Mouse (Mus musculus): Measurements from ENCODE around the gene Cd180.
"Not testable (repeated sequence)": the region's sequence is repeated elsewhere in the genome, so short reads cannot be mapped to it uniquely, and the experiment has no call there.

The Cd180 gene

DNA sequence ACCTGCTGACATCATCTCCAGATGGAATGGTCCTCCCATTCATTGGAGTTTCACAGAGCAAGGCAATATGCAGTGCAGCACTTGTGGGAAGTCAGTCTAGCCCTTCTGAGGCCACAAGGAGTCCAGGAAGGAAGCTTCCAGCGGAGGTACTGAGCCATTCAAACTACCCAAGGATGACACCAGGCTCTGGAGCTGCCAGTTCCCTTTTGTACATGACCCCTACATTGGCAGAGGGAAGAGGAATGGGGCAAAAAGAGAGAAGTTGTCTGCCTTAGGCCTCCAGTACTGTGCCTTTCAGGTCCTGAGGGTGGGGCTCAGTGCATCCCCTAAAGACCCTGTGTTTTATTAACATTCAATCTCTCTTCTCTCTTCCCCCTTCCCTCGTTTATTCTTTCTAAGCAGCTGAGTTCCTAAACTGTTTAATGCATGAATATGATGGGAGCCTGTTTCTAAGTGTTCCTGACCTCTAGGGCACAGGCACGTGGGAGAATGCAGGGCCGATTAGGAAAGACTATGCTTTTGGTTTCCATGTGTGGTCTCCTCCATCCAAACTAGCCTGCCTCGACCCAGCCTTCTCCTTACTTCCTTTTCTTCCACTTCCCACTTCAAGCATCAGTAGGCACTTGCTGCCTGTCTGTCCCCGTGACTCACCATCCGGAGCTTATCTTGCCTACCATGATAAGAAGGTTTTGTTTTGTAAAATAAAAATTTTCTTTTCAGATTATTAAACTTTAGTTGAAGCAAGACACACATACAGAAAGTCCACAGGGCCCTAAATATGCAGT lies 2.0 kb downstream of the Cd180 start:
- no peaks in the 10 kb centered on the region for H3K27me3 ChIP-seq (ENCODE audit: control insufficient read depth, insufficient read depth, low read length, poor library complexity, severe bottlenecking)
- peaks cover 2% of the 10 kb centered on the region; the same call in 1 of the 2 replicates for H3K36me3 ChIP-seq (ENCODE audit: control insufficient read depth, insufficient read depth, low read length, poor library complexity, severe bottlenecking)
- peak; percentile 46 for DNase-seq (ENCODE audit: low read depth, low spot score)

DNA sequence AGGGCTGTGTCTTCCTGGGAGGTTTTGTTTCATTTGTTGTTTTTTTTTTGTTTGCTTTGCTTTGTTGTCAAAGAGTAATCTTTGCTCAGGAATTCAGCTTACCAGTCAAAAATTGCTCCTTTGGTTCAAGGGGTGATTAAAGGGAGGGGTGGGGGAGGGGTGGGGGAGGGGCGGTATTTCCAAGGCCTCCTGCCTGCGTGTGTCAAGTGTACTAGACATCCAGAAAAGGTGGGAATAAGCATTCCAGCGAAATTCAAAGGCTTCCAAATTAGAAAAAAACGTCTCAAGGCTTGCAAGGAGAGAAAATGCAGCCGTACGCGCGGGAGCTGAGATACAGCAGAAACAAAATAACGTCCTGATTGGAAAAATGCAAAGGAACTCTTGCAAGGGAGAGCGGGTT lies 5.0 kb downstream of the Cd180 start:
- Histone ChIP-seq H3K27me3 (ENCODE audit: control insufficient read depth, insufficient read depth, low read length, poor library complexity, severe bottlenecking) (no peaks in the 10 kb centered on the region), H3K36me3 (ENCODE audit: control insufficient read depth, insufficient read depth, low read length, poor library complexity, severe bottlenecking) (peaks cover 9% of the 10 kb centered on the region)
- no peak for DNase-seq (ENCODE audit: low read depth, low spot score)

DNA sequence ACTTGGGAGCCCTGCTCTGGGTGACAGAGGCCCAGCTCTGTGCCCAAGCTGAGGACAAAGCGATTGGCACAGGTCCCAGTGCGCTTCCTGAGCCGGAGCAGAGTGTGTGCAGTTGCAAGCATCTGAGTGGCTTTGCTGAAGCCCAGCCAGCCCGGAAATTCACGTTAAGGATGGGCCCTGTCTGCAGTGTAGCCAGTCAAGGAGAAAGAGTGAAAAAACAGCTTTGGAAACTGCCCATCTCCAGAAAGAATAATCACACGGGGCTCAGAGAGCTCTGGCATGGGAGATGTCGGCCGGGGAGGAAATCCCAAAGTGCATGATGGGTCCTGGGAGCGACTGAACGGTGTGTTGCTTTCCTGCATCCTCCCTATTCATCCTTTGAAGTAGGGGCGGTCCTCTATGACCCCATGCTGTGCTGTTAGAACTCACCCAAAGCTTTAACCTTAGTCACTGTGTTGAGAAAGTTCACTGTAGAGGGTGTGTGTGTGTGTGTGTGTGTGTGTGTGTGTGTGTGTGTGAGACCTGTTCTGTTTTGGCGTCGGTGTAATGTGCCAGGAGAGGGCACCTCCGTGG lies 5.5 kb downstream of the Cd180 start:
- DNase-seq (ENCODE audit: low read depth, low spot score), result peak; percentile 39
- no peaks in the 10 kb centered on the region for H3K27me3 ChIP-seq (ENCODE audit: control insufficient read depth, insufficient read depth, low read length, poor library complexity, severe bottlenecking)
- peaks cover 13% of the 10 kb centered on the region for H3K36me3 ChIP-seq (ENCODE audit: control insufficient read depth, insufficient read depth, low read length, poor library complexity, severe bottlenecking)

DNA sequence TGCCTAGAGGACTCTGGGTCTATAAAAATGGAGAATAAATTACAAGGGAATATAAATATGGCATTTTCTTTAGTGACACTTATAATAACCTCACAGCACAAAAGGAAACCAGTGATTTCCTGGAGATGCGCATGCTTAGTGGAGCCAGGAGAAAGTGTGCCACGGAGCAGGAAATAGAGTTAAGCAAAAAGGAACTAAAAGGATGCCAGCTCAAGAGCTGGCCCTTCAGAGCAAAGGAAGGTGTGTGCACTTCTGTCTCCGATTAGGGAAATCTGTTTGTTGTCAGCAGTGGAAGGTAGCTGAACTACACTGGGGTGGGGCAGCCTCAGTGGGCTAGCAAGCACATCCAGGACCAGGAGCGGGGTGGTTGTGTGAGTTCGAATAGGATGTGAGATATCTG lies 6.8 kb downstream of the Cd180 start:
- DNase-seq (ENCODE audit: low read depth, low spot score), result peak; percentile 82
- Histone ChIP-seq H3K36me3 (ENCODE audit: control insufficient read depth, insufficient read depth, low read length, poor library complexity, severe bottlenecking) (peaks cover 20% of the 10 kb centered on the region), H3K27me3 (ENCODE audit: control insufficient read depth, insufficient read depth, low read length, poor library complexity, severe bottlenecking) (no peaks in the 10 kb centered on the region)

DNA sequence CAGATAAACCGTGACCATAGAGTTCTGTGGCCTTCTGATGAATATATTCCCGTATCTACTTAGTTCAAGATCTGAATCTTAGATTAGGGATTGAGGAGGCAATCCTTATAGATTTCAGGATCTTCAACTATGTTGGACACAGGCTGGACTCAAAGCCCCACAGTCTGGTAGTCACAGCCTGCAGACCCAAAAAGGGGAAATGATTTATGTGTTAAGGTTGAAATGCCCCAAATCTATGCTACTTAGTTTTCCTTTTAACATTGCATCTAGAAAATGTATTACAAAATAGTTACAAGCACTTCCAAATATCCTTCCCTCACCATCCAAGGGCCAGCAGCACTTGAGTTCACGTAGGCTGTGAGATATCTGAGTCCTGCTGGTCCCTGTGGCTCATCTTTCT lies 7.4 kb downstream of the Cd180 start:
- peak; percentile 39 for DNase-seq (ENCODE audit: low read depth, low spot score)
- H3K36me3 ChIP-seq (ENCODE audit: control insufficient read depth, insufficient read depth, low read length, poor library complexity, severe bottlenecking), result peaks cover 22% of the 10 kb centered on the region
- H3K27me3 ChIP-seq (ENCODE audit: control insufficient read depth, insufficient read depth, low read length, poor library complexity, severe bottlenecking), result no peaks in the 10 kb centered on the region

DNA sequence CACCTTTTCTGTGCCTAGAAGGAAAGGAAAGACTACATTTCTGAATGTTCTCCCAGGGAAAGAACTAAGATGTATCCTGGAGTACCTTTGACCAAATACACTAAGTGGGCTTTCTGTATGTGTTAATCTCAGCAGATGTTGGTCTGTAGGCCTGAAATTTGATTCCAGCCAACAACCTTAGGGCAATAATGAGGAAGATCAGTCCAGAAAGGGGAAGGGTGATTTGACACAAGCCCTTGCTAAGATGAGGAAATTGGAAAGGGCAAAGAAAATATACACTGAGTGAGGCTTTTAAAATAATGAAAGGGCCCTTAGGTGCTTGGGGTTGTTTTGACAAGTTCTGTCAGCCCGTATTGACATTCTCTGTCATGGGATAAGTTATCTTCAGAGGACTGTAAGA lies 23.6 kb downstream of the Cd180 start:
- peak; percentile 25 for DNase-seq (ENCODE audit: low read depth, low spot score)
- Histone ChIP-seq H3K36me3 (ENCODE audit: control insufficient read depth, insufficient read depth, low read length, poor library complexity, severe bottlenecking) (peaks cover 7% of the 10 kb centered on the region; the same call in 1 of the 2 replicates), H3K27me3 (ENCODE audit: control insufficient read depth, insufficient read depth, low read length, poor library complexity, severe bottlenecking) (no peaks in the 10 kb centered on the region)

DNA sequence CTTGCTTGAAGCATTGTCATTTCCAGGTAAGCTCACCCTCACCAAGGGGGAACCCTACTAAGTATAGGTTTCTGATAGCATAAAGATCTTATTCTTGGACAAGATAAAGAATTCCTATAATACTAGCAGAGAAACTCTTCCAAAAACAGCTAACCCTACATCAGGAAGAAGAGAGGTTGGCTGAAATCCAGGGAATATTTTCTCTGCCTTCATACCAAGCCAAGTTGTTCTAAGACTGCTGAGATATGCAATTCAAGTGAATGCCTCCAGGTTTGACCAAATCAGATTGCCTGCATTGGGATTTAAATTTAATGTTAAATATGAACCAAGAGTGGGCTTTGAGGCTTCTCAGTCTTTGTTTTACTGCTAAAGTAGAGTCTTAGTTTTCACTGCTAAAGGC lies 32.1 kb downstream of the Cd180 start:
- no peak for DNase-seq (ENCODE audit: low read depth, low spot score)
- Histone ChIP-seq H3K36me3 (ENCODE audit: control insufficient read depth, insufficient read depth, low read length, poor library complexity, severe bottlenecking) (no peaks in the 10 kb centered on the region), H3K27me3 (ENCODE audit: control insufficient read depth, insufficient read depth, low read length, poor library complexity, severe bottlenecking) (no peaks in the 10 kb centered on the region)

DNA sequence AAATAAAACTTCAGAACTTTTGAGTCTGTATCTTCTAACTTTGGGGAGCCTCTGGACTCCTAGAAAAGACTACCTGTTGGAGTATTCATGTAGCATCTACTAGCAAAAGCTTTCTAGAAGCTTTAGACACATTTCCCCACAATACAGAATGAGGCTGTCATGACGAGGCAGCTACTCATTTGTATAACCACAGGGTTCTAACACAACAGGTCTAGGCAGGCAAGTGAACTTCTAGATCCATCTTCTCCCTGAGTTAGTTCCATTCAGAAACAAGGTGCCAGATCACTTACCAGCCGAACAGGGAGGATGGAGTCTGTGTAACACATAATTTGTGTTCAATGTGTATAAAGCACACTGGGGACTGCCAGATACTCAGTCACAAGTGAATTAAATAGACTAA lies 32.5 kb downstream of the Cd180 start:
- H3K27me3 ChIP-seq (ENCODE audit: control insufficient read depth, insufficient read depth, low read length, poor library complexity, severe bottlenecking), result no peaks in the 10 kb centered on the region
- no peaks in the 10 kb centered on the region for H3K36me3 ChIP-seq (ENCODE audit: control insufficient read depth, insufficient read depth, low read length, poor library complexity, severe bottlenecking)
- DNase-seq (ENCODE audit: low read depth, low spot score), result no peak

DNA sequence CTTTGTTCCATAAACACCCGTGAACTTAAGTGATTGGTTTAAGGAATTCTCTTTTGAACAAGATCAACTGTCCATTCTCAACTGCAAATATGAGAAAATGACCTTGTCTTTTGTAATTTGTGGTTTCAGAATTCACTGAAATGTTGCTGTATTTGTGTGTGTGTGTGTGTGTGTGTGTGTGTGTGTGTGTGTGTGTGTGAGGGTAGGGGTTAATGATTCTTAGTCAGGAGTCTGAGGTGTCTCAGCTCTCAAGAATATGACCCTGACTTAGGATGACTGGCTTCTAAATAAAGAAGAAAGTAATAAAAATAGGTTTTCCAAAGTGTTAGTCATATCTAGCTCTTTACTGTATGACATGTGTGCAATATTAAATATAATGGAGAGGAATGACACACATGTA lies 33.5 kb downstream of the Cd180 start:
- H3K36me3 ChIP-seq (ENCODE audit: control insufficient read depth, insufficient read depth, low read length, poor library complexity, severe bottlenecking), result no peaks in the 10 kb centered on the region
- no peaks in the 10 kb centered on the region for H3K27me3 ChIP-seq (ENCODE audit: control insufficient read depth, insufficient read depth, low read length, poor library complexity, severe bottlenecking)
- DNase-seq (ENCODE audit: low read depth, low spot score), result no peak

DNA sequence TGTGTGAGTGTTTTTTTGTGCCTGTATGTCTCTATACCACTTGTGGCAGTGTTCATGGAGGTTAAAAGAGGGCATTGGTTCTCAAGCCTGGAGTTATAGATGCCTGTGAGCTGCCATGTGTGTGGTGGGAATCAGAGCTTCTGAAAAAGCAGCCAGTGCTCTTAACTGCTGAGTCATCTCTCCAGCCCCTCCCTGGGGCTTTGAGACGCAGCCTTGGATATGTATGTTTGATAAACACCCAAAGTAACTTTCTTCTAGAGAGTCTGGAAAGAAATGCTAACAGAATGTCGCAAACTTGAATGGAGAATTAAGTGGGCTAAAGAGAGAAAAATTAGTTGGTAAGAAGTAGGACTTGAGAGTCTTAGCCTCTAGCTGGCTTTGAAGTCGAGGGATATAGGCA lies 34.7 kb downstream of the Cd180 start:
- no peaks in the 10 kb centered on the region for H3K27me3 ChIP-seq (ENCODE audit: control insufficient read depth, insufficient read depth, low read length, poor library complexity, severe bottlenecking)
- H3K36me3 ChIP-seq (ENCODE audit: control insufficient read depth, insufficient read depth, low read length, poor library complexity, severe bottlenecking), result no peaks in the 10 kb centered on the region
- DNase-seq (ENCODE audit: low read depth, low spot score), result no peak

DNA sequence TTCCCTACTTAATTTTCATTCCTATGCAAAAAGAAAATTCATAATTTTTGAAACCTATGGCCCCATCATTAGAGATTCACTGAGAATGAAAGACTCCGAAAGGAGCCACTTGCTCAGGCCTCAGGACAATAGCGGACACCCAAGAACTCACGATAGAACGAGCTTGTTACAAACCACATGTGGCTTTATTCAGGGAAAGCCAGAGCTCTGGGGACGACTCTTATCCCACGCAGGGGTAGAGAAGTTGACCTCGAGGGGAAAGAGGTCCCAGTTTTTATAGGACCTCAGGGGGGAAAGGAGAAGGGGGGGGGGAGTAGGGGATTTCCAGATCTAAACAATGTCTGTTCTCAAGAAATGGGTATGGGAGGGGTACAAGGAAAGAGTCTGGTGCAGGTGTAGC lies 35.6 kb downstream of the Cd180 start:
- DNase-seq (ENCODE audit: low read depth, low spot score); H3K27me3 ChIP-seq (ENCODE audit: control insufficient read depth, insufficient read depth, low read length, poor library complexity, severe bottlenecking); H3K36me3 ChIP-seq (ENCODE audit: control insufficient read depth, insufficient read depth, low read length, poor library complexity, severe bottlenecking): not testable (repeated sequence)

DNA sequence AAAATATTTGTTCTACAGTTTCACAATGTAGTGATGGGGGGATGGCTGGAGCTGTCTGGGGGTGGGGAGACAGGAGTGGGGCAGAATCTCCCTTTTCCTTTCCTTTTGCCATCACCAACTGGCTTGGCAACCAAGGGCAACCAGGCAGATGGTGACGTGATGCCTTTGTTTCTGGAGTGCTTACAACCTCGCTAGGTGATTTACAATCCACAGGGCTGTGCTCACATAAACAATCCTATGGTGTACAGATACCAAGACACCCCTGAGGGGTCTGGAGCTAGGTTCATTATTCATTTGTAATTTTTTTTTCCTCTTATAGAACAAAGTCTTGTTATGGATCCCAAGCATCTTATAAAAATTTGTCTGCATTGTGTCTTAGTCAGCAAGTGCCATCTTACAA lies 39.7 kb downstream of the Cd180 start:
- no peak for DNase-seq (ENCODE audit: low read depth, low spot score)
- peaks cover 4% of the 10 kb centered on the region for H3K36me3 ChIP-seq (ENCODE audit: control insufficient read depth, insufficient read depth, low read length, poor library complexity, severe bottlenecking)
- H3K27me3 ChIP-seq (ENCODE audit: control insufficient read depth, insufficient read depth, low read length, poor library complexity, severe bottlenecking), result no peaks in the 10 kb centered on the region

DNA sequence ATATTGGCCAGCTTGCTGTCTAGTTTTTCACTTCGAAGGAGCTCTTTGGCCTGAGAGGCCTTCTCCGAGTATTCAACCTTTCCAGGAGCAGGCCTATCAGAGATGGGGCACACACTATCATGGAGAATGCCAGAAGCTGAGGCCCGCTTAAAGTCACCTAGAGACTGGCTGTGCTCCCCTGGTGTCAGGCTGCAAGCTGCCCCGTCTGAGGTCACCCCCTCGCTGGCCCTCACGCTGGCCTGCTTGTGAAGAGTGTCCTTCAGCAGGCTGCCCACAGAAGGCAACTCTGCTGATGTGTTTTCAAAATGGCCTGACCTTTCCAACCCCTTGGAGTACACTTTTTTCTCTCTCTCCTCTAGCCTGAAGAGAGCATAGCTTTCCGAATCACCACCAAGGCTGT lies 44.5 kb downstream of the Cd180 start:
- Histone ChIP-seq H3K27me3 (ENCODE audit: control insufficient read depth, insufficient read depth, low read length, poor library complexity, severe bottlenecking) (no peaks in the 10 kb centered on the region), H3K36me3 (ENCODE audit: control insufficient read depth, insufficient read depth, low read length, poor library complexity, severe bottlenecking) (peaks cover 9% of the 10 kb centered on the region)
- no peak for DNase-seq (ENCODE audit: low read depth, low spot score)

DNA sequence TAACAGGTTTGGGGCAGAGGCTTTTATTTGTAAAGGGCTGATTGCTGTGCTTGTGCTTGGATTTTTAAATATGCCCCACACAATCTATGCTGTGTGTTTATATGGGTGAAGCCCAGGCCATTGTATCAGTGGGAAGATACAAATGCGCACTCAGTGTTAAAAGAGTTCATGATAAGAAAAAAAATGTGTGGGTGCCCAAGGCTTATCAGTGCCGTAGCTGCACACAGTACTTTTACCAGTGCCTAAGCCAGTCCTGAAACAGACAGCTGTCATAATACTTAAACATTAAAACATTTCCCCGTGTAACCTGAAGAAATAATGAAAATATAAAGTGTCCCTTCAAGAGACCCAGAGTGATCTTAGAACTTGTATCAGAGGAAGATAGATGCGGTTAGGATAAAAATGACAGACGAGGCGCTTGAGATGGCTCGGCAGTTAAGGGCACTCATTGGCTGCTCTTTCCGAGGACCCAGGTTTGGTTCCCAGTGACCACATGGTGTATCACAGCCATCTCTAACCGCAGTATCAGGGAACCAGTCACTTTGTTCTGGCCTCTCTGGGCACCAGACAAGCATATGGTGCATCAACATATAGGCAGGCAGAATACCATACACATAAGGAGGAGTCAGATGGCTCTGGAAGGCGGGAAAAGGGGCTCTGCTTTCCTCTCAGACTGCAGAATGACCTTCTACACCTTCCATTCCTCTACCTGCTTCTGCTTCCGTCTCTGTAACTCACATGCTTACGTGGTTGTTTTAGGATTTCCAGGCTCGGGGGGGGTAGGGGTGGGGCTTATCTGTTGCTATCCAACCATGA lies 46.6 kb downstream of the Cd180 start:
- Histone ChIP-seq H3K27me3 (ENCODE audit: control insufficient read depth, insufficient read depth, low read length, poor library complexity, severe bottlenecking) (no peaks in the 10 kb centered on the region), H3K36me3 (ENCODE audit: control insufficient read depth, insufficient read depth, low read length, poor library complexity, severe bottlenecking) (peaks cover 9% of the 10 kb centered on the region)
- no peak for DNase-seq (ENCODE audit: low read depth, low spot score)

Measured in splenic B cell, adult 2 months (primary cell).